Mouse (Mus musculus) left cerebral cortex, adult 2 months (tissue): ENCODE measurements around the gene Slc17a5. TPM values are rescaled to one million over a fixed set of nuclear protein-coding genes. Genes with fewer than 3 reads are reported as not detected.
"Not testable (repeated sequence)": the region's sequence is repeated elsewhere in the genome, so short reads cannot be mapped to it uniquely, and the experiment has no call there.

Source experiments
- DNase-seq, 2 experiments: peaks; one replicate each; pipeline ENCODE4 v3.0.0; 2021 to 2022; ENCODE audit warnings: low spot score in 2 of 2, mixed read lengths in 1 of 2; ENCODE audit errors: extremely low spot score in 1 of 2
- H3K27ac ChIP-seq: fragments of 200-600 bp; 2 replicates; pipeline ENCODE4 v1.8.1; 2022
- H3K4me3 ChIP-seq: fragments of 200-600 bp; 2 replicates; pipeline ENCODE4 v1.8.1; 2022
- CTCF ChIP-seq: fragments of 200-600 bp; IDR thresholded peaks from 2 replicates; pipeline ENCODE4 v1.8.1; 2022; ENCODE audit warnings: antibody characterized with exemption, mild to moderate bottlenecking, moderate library complexity
- intact Hi-C: fragments of 180-260 bp; cut with DNase I; formaldehyde crosslinking; loops from one replicate; pipeline ENCODE4 v1.15.1; 2025
- total RNA-seq, 2 experiments: library from RNA; stranded (reverse); gene quantifications; 2 replicates each; pipeline ENCODE4 v1.2.3; 2021

Gene Slc17a5
- total RNA-seq, 2 experiments from 2014 or later: 16.1 to 17.3 TPM

DNA sequence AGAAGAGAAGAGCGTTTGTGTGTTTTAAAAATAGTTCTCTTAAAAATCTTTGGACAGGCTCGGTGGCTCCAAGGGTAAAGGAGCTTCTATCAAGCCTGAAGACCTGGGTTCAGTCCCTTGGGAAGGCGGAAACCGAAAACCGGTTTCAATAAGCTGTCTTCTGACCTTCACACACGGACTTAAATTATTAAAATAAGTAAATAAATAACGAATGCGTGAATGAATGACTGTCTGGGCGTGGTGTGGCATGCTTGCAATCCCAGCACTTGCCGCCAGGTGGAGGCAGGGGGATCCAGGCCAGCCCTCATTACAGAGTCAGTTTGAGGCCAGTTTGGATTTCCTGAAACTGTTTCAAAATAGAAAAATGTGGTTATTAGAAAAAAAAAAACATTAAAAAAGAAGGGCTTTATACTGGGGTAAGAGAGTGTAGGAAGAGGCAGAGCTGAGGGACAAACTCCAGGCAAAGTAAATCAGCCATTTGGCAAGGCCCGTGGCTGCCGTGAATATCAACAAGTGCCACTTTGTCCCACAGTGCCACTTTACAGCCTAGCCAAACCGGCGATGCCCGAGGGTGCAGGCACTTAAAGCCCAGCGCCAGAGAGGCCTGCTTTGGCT, 60.0 kb downstream of the Slc17a5 start:
- H3K27ac ChIP-seq: peak overlapping the region; percentile 48
- intact Hi-C loops: loop anchor here (1.0 kb wide), 1 partner anchor 47 kb away; no protein-coding TSS in a partner anchor
- peak; percentile 94 for TF ChIP-seq CTCF
- peak; percentile 72 to 83 for DNase-seq
- H3K4me3 ChIP-seq: peak overlapping the region; percentile 46

- Histone ChIP-seq H3K4me3 (peak overlapping the region; percentile 46), H3K27ac (peak overlapping the region; percentile 48)
- DNase-seq: peak; percentile 56 to 65
- intact Hi-C loops: loop anchor here (1.0 kb wide), 1 partner anchor 46 kb away; no protein-coding TSS in a partner anchor
- TF ChIP-seq CTCF: peak; percentile 69
Observed at GRCm38 (mm10) chr9:78527301-78527761, 60.5 kb downstream of the Slc17a5 start.

GRCm38 (mm10) chr9:78526206-78526605, 61.6 kb downstream of the Slc17a5 start:
- DNase-seq: no peak
- no peak for TF ChIP-seq CTCF
- no peak overlapping the region for H3K4me3 ChIP-seq
- intact Hi-C loops: no loop called here
- H3K27ac ChIP-seq: no peak overlapping the region

- no peak for TF ChIP-seq CTCF
- intact Hi-C loops: no loop called here
Observed at GRCm38 (mm10) chr9:78525451-78526135, 62.2 kb downstream of the Slc17a5 start.

GRCm38 (mm10) chr9:78521689-78522088, 66.2 kb downstream of the Slc17a5 start:
- no peak for DNase-seq
- peak; percentile 53 for TF ChIP-seq CTCF
- intact Hi-C loops: no loop called here
- peak overlapping the region; percentile 41 for H3K4me3 ChIP-seq
- no peak overlapping the region for H3K27ac ChIP-seq

More at GRCm38 (mm10) chr9:78525451-78526135, 62.2 kb downstream of the Slc17a5 start:
- no peak overlapping the region for H3K27ac ChIP-seq
- H3K4me3 ChIP-seq: no peak overlapping the region
- no peak for DNase-seq

DNA sequence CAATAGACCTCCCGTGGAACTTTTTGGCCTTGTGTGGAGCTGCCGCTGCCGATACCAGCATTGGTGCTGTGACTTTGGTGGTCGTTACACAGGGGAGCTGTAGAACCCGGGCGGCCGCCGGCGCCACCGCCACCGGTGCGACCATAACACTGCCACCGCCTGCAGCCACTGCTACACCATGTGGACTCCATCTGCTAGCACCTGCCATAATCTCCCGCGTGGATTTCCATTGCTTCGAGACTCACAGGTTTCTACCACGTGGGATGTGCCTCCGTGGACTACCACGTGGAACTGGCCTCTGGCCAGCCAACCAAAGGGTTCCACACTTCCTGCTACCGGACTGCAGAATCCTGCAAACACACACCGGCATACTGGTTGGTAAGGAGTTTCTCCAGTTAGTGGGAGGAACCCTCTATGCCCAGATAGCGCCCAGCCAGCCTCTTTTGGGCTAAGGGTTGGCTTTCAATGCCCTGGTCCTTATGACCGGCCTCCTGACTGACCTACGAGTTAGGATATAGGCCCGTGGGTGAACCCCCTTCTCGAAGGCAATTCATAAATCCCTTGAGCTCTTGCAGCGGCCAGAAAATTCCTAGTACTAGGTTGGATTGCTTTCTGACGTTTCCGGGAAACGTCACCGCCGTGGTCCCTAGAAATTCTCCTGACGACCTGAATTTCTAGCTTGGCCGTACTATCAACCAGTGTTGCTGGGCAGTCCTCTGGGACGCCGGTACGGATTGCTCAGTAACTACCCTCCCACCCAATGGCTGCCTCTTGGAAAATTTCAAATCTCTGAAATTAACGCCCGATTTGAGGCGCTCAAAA, 66.8 kb downstream of the Slc17a5 start:
- H3K4me3 ChIP-seq: peak overlapping the region; percentile 41
- no peak for TF ChIP-seq CTCF
- DNase-seq: peak; percentile 21 to 29
- no peak overlapping the region for H3K27ac ChIP-seq
- intact Hi-C loops: no loop called here

GRCm38 (mm10) chr9:78520127-78520779, 67.6 kb downstream of the Slc17a5 start:
- Histone ChIP-seq H3K27ac (no peak overlapping the region), H3K4me3 (peak overlapping the region; percentile 41)
- no peak for TF ChIP-seq CTCF
- intact Hi-C loops: no loop called here
- DNase-seq: no peak

DNA sequence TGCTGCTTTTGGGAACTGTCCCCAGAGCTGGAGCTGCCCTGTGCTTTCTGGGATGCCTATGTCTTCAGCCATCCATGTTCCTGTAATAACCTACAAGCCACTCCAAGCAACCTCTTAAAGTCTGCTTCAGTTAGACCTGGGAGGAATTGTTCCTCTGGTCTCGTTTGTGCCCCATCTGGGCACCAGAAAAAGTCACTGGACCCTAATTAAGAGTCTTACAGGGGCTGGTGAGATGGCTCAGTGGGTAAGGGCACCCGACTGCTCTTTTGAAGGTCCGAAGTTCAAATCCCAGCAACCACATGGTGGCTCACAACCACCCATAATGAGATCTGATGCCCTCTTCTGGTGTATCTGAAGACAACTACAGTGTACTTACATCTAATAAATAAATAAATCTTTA, 70.6 kb downstream of the Slc17a5 start:
- DNase-seq, intact Hi-C loops: not testable (repeated sequence)

GRCm38 (mm10) chr9:78516125-78516524, 71.7 kb downstream of the Slc17a5 start:
- no peak overlapping the region for H3K4me3 ChIP-seq
- no peak for TF ChIP-seq CTCF
- DNase-seq: no peak
- intact Hi-C loops: no loop called here
- H3K27ac ChIP-seq: no peak overlapping the region

More for the DNA sequence above, 70.6 kb downstream of the Slc17a5 start:
- H3K4me3 ChIP-seq, H3K27ac ChIP-seq: not testable (repeated sequence)

- DNase-seq: no peak
- H3K27ac ChIP-seq: no peak overlapping the region
- no peak overlapping the region for H3K4me3 ChIP-seq
- intact Hi-C loops: no loop called here
- TF ChIP-seq CTCF: no peak
Observed at GRCm38 (mm10) chr9:78514681-78515080, 73.2 kb downstream of the Slc17a5 start.

GRCm38 (mm10) chr9:78513776-78514500, 73.9 kb downstream of the Slc17a5 start:
- intact Hi-C loops: no loop called here
- H3K4me3 ChIP-seq: no peak overlapping the region

More at GRCm38 (mm10) chr9:78513776-78514500, 73.9 kb downstream of the Slc17a5 start:
- no peak overlapping the region for H3K27ac ChIP-seq
- DNase-seq: no peak
- TF ChIP-seq CTCF: no peak
